Mouse (Mus musculus) urinary bladder, postnatal 36 days (tissue): ENCODE measurements at regions not wholly inside any gene's neighbourhood (a gene's known extent, or its start where the extent isn't known, plus 50 kb on each side); places are given as distances from the start of the nearest gene placed in this dataset.
A peak's percentile ranks its signal among the peaks of the same experiment; 100 is the strongest.

Source experiments
- DNase-seq, 2 experiments: peaks; one replicate each; pipeline ENCODE4 v3.0.0; 2022; ENCODE audit warnings: low spot score in 2 of 2, mixed read lengths in 1 of 2

- DNase-seq = no peak
Observed at GRCm38 (mm10) chr9:61757806-61758205, 156.5 kb downstream of the Rplp1 start.

- no peak for DNase-seq
Observed at GRCm38 (mm10) chr9:61756801-61757342, 157.5 kb downstream of the Rplp1 start.

- DNase-seq = no peak
Observed at GRCm38 (mm10) chr9:61756224-61756800, 158.0 kb downstream of the Rplp1 start.

- DNase-seq = no peak
Observed at GRCm38 (mm10) chr9:61755311-61755710, 159.0 kb downstream of the Rplp1 start.

- DNase-seq = peak; percentile 11 to 12
Observed at GRCm38 (mm10) chr9:61753795-61754194, 160.5 kb downstream of the Rplp1 start.

GRCm38 (mm10) chr9:61749201-61749600 is 165.1 kb downstream of the Rplp1 start:
- no peak for DNase-seq

GRCm38 (mm10) chr9:61748416-61748815 is 165.9 kb downstream of the Rplp1 start:
- no peak for DNase-seq

GRCm38 (mm10) chr9:61746401-61746800 is 167.9 kb downstream of the Rplp1 start:
- no peak for DNase-seq

GRCm38 (mm10) chr9:61745301-61745801 is 169.0 kb downstream of the Rplp1 start:
- no peak for DNase-seq

- no peak for DNase-seq
Observed at GRCm38 (mm10) chr9:61733540-61733939, 180.8 kb downstream of the Rplp1 start.

- DNase-seq = no peak
Observed at GRCm38 (mm10) chr9:61732747-61733146, 181.6 kb downstream of the Rplp1 start.

GRCm38 (mm10) chr9:61728115-61728514 is 186.2 kb downstream of the Rplp1 start:
- no peak for DNase-seq

GRCm38 (mm10) chr9:61727651-61728050 is 186.7 kb downstream of the Rplp1 start:
- no peak for DNase-seq

- DNase-seq = no peak
Observed at GRCm38 (mm10) chr9:61724070-61724469, 190.3 kb downstream of the Rplp1 start.

GRCm38 (mm10) chr9:61723021-61723581 is 191.2 kb downstream of the Rplp1 start:
- DNase-seq = peak in 1 of 2 experiments; percentile 21

- no peak for DNase-seq
Observed at GRCm38 (mm10) chr9:61721851-61722250, 192.5 kb downstream of the Rplp1 start.

- DNase-seq = no peak
Observed at GRCm38 (mm10) chr9:61721071-61721470, 193.3 kb downstream of the Rplp1 start.

GRCm38 (mm10) chr9:61720206-61720605 is 194.1 kb downstream of the Rplp1 start:
- DNase-seq = no peak

- no peak for DNase-seq
Observed at GRCm38 (mm10) chr9:61716751-61717150, 197.6 kb downstream of the Rplp1 start.

GRCm38 (mm10) chr9:61714331-61715035 is 199.9 kb downstream of the Rplp1 start:
- peak in 1 of 2 experiments; percentile 28 for DNase-seq

- DNase-seq = no peak
Observed at GRCm38 (mm10) chr9:61713806-61714205, 200.5 kb downstream of the Rplp1 start.

- DNase-seq = no peak
Observed at GRCm38 (mm10) chr9:61711296-61711695, 203.0 kb downstream of the Rplp1 start.

- no peak for DNase-seq
Observed at GRCm38 (mm10) chr9:61707875-61708274, 206.5 kb downstream of the Rplp1 start.
